Mouse (Mus musculus): ENCODE measurements around the gene Zfp966.
"Not testable (repeated sequence)": the region's sequence is repeated elsewhere in the genome, so short reads cannot be mapped to it uniquely, and the experiment has no call there.

The Zfp966 gene

DNA sequence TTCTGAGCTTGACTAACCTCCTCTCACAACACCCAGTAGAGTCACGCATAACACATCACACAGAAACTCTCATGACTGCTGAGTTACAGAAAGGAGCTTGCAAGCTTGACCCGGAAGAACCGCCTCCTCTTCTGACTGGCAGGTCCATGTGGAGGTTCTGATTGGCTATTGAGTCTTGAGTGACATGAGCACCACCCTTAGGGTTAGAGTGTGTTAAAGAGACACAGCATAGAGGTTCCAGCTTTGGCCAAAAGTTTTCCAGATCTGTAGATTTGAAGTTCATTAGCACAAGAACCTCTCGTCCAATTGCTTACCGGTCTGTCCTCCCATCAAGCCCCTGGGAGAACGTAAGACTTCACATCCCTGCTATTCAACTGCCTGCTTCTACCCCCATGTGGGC is at the start of gene Zfp966:
Zfp966 (minus strand) TSS at position 101 of the 400 bp plus-strand sequence.
- not testable (repeated sequence) for DNase-seq

DNA sequence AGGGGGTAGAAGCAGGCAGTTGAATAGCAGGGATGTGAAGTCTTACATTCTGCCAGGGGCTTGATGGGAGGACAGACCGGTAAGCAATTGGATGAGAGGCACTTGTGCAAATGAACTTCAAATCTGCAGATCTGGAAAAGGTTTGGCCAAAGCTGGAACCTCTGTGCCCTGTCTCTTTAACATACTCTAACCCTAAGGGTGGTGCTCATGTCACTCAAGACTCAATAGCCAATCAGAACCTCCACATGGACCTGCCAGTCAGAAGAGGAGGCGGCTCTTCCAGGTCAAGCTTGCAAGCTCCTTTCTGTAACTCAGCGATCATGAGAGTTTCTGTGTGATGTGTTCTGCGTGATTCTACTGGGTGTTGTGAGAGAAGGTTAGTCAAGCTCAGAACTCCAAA is 34.1 kb upstream of the Zfp966 start, which contains the start of gene Gm2026:
Gm2026 (plus strand) TSS at position 301 of the 400 bp plus-strand sequence.
- DNase-seq, result not testable (repeated sequence)

DNA sequence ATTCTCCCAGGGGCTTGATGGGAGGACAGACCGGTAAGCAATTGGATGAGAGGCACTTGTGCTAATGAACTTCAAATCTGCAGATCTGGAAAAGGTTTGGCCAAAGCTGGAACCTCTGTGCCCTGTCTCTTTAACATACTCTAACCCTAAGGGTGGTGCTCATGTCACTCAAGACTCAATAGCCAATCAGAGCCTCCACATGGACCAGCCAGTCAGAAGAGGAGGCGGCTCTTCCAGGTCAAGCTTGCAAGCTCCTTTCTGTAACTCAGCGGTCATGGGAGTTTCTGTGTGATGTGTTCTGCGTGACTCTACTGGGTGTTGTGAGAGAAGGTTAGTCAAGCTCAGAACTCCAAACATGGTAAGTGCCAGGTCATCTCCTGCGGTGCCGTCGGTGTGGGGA is 61.9 kb downstream of the Zfp966 start, which contains the start of gene Gm6710:
Gm6710 (plus strand) TSS at position 196 of the 400 bp plus-strand sequence.
- not testable (repeated sequence) for DNase-seq

All from kidney, postnatal 4 days (tissue).